Mouse (Mus musculus): ENCODE data around the gene Kat2a. TPM values are rescaled to one million over a fixed set of nuclear protein-coding genes. Genes with fewer than 3 reads are reported as not detected.
A peak's percentile ranks its signal among the peaks of the same experiment; 100 is the strongest.

Kat2a gene
- polyA plus RNA-seq, 1 experiment from 2014 or later: 62.2 TPM

DNA sequence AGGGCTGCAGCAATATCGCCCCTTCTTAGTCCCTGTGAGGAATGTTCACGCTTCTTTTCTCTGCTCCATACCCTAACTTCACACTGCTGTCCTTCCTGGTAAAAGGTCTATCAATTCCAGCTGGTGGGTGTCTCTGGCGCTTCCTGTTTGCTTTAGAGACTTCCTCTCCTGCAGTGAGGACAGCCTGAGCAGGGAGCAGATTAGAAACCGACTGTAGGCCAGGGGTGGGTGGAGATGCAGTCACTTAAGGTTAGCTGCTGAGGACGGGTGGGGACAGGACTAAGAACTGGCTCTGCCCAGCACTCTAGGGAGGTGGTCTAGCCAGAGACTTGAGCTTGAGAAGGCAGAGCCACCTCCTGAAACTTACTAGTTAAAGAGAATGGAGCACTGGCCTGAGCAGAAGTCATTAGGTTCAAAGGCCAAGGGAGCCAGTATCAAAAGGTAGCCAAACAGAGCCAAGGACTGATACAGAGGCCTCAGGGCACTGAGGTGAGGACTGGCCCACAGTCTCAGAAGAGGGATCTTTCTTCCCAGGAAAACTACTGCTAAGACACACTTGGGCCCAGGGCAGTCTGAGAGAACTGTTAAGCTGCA lies 12.8 kb upstream of the Kat2a start:
- H3K4me2 ChIP-seq (ENCODE audit: low read length): no peak overlapping the region
- H3K27me3 ChIP-seq (replicated peaks; ENCODE audit: control insufficient read depth, insufficient read depth, low read length): no peaks in the 10 kb centered on the region
- no peak for ATAC-seq
- H3K4me3 ChIP-seq (ENCODE audit: low read length): no peak overlapping the region
- 61% methylated on average over 5 of the region's 5 CpGs for WGBS
- H3K9me3 ChIP-seq (ENCODE audit: control insufficient read depth, low read length): no peaks in the 10 kb centered on the region
- no peak overlapping the region for H3K9ac ChIP-seq (ENCODE audit: low read depth, low read length)
- peak overlapping the region; percentile 13; the same call in 1 of the 2 replicates for H3K27ac ChIP-seq (ENCODE audit: low read depth, low read length)
- no peaks in the 10 kb centered on the region for H3K36me3 ChIP-seq (ENCODE audit: control insufficient read depth, insufficient read depth, low read length)
- H3K4me1 ChIP-seq (ENCODE audit: control insufficient read depth, insufficient read depth, low read depth, low read length): peaks cover 11% of the 10 kb centered on the region

DNA sequence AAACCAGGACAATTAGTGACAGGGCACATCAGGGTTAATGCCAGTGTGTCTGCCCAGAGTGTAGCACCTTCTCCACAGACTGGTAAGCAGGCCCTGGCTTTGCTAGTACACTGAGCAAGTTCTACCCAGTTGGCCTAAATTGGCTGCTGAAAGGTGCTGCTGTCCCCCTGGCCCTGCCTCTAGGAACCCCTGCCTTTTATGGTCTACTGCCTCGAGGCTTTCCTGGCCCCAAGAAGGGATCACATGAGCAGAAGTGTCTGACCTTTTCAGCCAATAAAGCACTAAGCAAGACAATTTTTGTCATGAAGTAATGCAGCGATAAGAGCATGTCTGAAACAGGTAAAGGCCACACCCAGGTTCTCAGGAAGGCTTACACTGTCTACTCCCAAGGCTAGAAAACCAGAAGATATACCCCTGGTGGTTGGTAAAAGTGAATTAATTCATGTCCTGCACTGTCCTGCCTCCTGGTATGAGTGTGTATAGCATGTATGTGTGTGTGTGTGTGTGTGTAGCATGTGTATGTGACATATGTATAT lies 10.3 kb upstream of the Kat2a start:
- no peaks in the 10 kb centered on the region for H3K9me3 ChIP-seq (ENCODE audit: control insufficient read depth, low read length)
- peaks cover 11% of the 10 kb centered on the region for H3K4me1 ChIP-seq (ENCODE audit: control insufficient read depth, insufficient read depth, low read depth, low read length)
- H3K9ac ChIP-seq (ENCODE audit: low read depth, low read length): no peak overlapping the region
- no peak for ATAC-seq
- no peaks in the 10 kb centered on the region for H3K27me3 ChIP-seq (replicated peaks; ENCODE audit: control insufficient read depth, insufficient read depth, low read length)
- H3K36me3 ChIP-seq (ENCODE audit: control insufficient read depth, insufficient read depth, low read length): peaks cover 13% of the 10 kb centered on the region
- 69% methylated on average over 2 of the region's 2 CpGs for WGBS
- H3K4me2 ChIP-seq (ENCODE audit: low read length): no peak overlapping the region
- H3K27ac ChIP-seq (ENCODE audit: low read depth, low read length): peak overlapping the region; percentile 56
- H3K4me3 ChIP-seq (ENCODE audit: low read length): no peak overlapping the region

DNA sequence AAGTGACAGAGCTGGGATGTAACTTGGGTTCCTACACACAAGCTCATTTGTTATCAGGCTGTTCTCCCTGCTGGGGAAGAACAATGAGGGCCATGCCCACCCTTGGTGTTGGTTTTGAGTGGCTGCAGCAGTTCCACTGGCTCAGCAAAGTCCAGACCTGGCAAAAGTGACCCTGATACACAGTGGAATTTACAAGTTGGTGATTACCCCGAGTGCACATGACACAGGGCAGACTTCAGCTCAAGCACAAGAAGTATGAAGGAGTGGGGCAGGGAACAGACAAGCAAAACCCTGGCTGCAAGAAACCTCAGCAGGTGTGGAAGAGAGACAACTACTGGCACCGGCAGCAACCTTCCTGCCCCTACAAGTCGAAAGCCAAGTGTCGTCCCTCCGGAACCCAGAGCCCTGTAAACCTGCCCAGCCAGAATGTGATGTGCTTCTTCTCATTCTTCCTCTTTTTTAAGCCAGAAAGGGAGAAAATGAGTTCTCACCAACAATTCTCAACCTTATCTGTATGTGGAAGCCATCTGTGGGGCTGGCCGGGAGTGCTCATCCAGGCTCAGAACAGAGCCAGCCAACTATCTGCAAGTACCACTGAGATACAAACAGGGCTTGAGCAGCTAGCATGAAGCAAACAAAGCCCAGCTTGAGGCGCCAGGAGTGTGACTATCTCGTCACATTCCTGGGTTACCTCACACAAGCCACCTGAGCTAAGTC lies 9.7 kb upstream of the Kat2a start:
- WGBS: 57% methylated on average over 8 of the region's 8 CpGs
- Histone ChIP-seq H3K4me2 (ENCODE audit: low read length) (no peak overlapping the region), H3K4me3 (ENCODE audit: low read length) (no peak overlapping the region), H3K9ac (ENCODE audit: low read depth, low read length) (no peak overlapping the region), H3K4me1 (ENCODE audit: control insufficient read depth, insufficient read depth, low read depth, low read length) (peaks cover 11% of the 10 kb centered on the region), H3K27ac (ENCODE audit: low read depth, low read length) (peak overlapping the region; percentile 56), H3K36me3 (ENCODE audit: control insufficient read depth, insufficient read depth, low read length) (peaks cover 18% of the 10 kb centered on the region), H3K27me3 (replicated peaks; ENCODE audit: control insufficient read depth, insufficient read depth, low read length) (no peaks in the 10 kb centered on the region), H3K9me3 (ENCODE audit: control insufficient read depth, low read length) (no peaks in the 10 kb centered on the region)
- ATAC-seq: no peak

DNA sequence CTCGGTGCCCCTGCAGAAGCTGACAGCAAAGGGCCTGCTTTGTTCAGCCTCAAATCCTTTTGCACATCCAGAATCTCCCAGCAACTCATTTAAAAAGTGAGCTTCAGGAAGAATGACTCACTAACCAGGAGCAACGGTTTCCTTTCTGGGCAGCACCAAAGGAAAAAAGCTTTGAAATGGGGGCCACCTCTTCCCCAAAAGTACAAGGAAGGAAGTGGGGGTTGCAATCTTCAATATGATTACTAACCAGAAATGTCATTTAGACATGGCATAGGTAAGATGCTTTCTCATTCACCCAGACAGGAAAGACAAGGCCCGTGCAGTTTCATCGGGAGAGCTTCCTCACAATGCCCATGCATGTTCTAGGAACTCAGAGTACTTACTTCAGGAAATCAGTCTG lies 9.0 kb upstream of the Kat2a start:
- WGBS: 61% methylated on average over 4 of the region's 4 CpGs
- Histone ChIP-seq H3K4me1 (ENCODE audit: control insufficient read depth, insufficient read depth, low read depth, low read length) (peaks cover 11% of the 10 kb centered on the region), H3K27me3 (replicated peaks; ENCODE audit: control insufficient read depth, insufficient read depth, low read length) (no peaks in the 10 kb centered on the region), H3K4me3 (ENCODE audit: low read length) (no peak overlapping the region), H3K36me3 (ENCODE audit: control insufficient read depth, insufficient read depth, low read length) (peaks cover 25% of the 10 kb centered on the region), H3K9ac (ENCODE audit: low read depth, low read length) (no peak overlapping the region), H3K4me2 (ENCODE audit: low read length) (no peak overlapping the region), H3K27ac (ENCODE audit: low read depth, low read length) (peak overlapping the region; percentile 56), H3K9me3 (ENCODE audit: control insufficient read depth, low read length) (no peaks in the 10 kb centered on the region)
- no peak for ATAC-seq

DNA sequence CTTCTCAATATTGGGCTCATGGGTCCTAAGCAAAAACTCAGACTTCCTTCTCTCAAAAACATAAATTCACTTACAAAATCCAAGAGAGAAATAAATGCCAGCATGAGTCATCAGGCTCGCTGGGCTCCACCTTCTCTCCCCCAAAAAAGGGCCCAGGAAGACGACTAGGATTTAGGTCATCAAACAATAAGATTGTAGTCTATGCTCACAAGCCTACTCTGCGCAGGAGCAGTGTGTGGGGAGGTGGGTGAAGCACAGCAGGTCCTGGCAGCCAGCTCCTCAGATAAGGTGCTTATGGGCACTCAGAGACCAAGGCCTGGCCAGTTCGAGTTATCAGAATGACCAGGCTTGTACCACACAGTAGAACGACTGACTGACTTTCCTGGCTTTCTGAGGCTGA lies 8.1 kb upstream of the Kat2a start:
- Histone ChIP-seq H3K27ac (ENCODE audit: low read depth, low read length) (peak overlapping the region; percentile 56), H3K4me1 (ENCODE audit: control insufficient read depth, insufficient read depth, low read depth, low read length) (peaks cover 11% of the 10 kb centered on the region)

DNA sequence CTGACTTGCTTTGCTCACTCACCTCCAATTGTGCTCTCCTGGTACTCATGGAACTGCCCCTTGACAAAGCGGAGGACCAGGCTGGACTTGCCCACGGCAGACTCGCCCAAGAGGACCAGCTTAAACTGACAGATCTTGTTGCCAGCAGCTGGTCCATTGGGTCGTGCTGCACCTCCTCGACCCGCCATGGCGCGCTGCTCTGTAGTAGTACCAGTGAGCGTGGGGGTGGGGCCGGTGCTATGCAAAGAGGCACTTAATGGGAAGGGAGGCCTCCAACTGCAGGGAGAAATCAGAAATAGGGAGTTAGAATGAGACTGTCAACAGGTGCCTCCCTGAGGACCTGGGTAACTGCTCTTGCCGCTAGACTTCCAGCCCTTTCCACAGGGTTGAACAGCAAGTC lies 7.6 kb upstream of the Kat2a start:
- H3K9me3 ChIP-seq (ENCODE audit: control insufficient read depth, low read length): no peaks in the 10 kb centered on the region
- peaks cover 11% of the 10 kb centered on the region for H3K4me1 ChIP-seq (ENCODE audit: control insufficient read depth, insufficient read depth, low read depth, low read length)
- no peak overlapping the region for H3K4me2 ChIP-seq (ENCODE audit: low read length)
- no peak overlapping the region for H3K27ac ChIP-seq (ENCODE audit: low read depth, low read length)
- WGBS: 83% methylated on average over 11 of the region's 11 CpGs
- no peak for ATAC-seq
- no peak overlapping the region for H3K9ac ChIP-seq (ENCODE audit: low read depth, low read length)
- no peak overlapping the region for H3K4me3 ChIP-seq (ENCODE audit: low read length)
- peaks cover 31% of the 10 kb centered on the region for H3K36me3 ChIP-seq (ENCODE audit: control insufficient read depth, insufficient read depth, low read length)
- no peaks in the 10 kb centered on the region for H3K27me3 ChIP-seq (replicated peaks; ENCODE audit: control insufficient read depth, insufficient read depth, low read length)

More for the DNA sequence above, 8.1 kb upstream of the Kat2a start:
- H3K36me3 ChIP-seq (ENCODE audit: control insufficient read depth, insufficient read depth, low read length): peaks cover 31% of the 10 kb centered on the region
- no peaks in the 10 kb centered on the region for H3K27me3 ChIP-seq (replicated peaks; ENCODE audit: control insufficient read depth, insufficient read depth, low read length)
- no peak overlapping the region for H3K4me3 ChIP-seq (ENCODE audit: low read length)
- H3K4me2 ChIP-seq (ENCODE audit: low read length): no peak overlapping the region
- H3K9ac ChIP-seq (ENCODE audit: low read depth, low read length): peak overlapping the region; percentile 32
- 67% methylated on average over 5 of the region's 5 CpGs for WGBS
- ATAC-seq: no peak
- H3K9me3 ChIP-seq (ENCODE audit: control insufficient read depth, low read length): no peaks in the 10 kb centered on the region

DNA sequence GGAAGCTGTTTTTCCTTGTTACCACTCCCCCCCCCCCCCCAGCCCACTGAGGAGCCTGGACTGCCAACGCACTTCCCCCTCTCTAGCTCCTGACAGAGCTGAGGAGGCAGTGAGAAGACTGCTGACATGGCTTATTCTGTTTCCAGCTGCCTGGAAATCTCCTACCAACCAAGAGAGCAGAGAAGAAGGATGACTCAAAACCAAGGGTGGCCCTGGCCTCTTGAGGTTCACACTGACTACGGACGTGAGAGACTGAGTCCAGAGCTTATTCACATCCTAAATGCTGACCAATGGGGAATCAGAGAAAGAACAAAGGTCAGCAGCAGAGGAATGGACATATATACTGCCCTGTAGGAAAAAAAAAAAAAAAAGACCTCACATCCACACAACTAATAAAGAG lies 7.0 kb upstream of the Kat2a start:
- Histone ChIP-seq H3K9ac (ENCODE audit: low read depth, low read length) (no peak overlapping the region), H3K27me3 (replicated peaks; ENCODE audit: control insufficient read depth, insufficient read depth, low read length) (no peaks in the 10 kb centered on the region), H3K36me3 (ENCODE audit: control insufficient read depth, insufficient read depth, low read length) (peaks cover 31% of the 10 kb centered on the region), H3K9me3 (ENCODE audit: control insufficient read depth, low read length) (no peaks in the 10 kb centered on the region), H3K27ac (ENCODE audit: low read depth, low read length) (no peak overlapping the region), H3K4me1 (ENCODE audit: control insufficient read depth, insufficient read depth, low read depth, low read length) (peaks cover 11% of the 10 kb centered on the region), H3K4me2 (ENCODE audit: low read length) (no peak overlapping the region), H3K4me3 (ENCODE audit: low read length) (no peak overlapping the region)
- ATAC-seq: no peak
- WGBS: 53% methylated on average over 3 of the region's 3 CpGs

DNA sequence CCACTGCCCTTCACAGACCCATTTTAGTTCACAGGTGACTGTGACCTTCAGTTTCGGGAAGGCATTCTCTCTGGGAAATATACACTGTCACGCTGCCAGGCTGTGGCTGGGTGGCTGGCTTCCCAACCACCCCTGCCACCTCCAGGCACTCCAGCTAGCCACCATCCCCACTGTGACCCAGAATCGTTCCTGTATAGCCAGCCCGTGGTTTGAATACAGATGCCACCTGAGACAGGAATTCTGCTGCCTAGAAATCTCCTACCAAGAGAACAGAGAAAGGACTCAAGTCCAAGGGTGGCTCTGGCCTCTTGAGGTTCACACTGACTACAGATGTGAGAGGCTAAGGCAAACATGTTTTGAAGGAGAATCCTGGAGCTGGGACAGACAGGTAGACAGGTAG lies 6.6 kb upstream of the Kat2a start:
- 94% methylated on average over 4 of the region's 4 CpGs for WGBS
- H3K9ac ChIP-seq (ENCODE audit: low read depth, low read length): no peak overlapping the region
- no peaks in the 10 kb centered on the region for H3K9me3 ChIP-seq (ENCODE audit: control insufficient read depth, low read length)
- no peaks in the 10 kb centered on the region for H3K27me3 ChIP-seq (replicated peaks; ENCODE audit: control insufficient read depth, insufficient read depth, low read length)
- H3K36me3 ChIP-seq (ENCODE audit: control insufficient read depth, insufficient read depth, low read length): peaks cover 31% of the 10 kb centered on the region
- H3K4me3 ChIP-seq (ENCODE audit: low read length): no peak overlapping the region
- H3K4me1 ChIP-seq (ENCODE audit: control insufficient read depth, insufficient read depth, low read depth, low read length): peaks cover 14% of the 10 kb centered on the region
- no peak overlapping the region for H3K4me2 ChIP-seq (ENCODE audit: low read length)
- ATAC-seq: no peak
- no peak overlapping the region for H3K27ac ChIP-seq (ENCODE audit: low read depth, low read length)

DNA sequence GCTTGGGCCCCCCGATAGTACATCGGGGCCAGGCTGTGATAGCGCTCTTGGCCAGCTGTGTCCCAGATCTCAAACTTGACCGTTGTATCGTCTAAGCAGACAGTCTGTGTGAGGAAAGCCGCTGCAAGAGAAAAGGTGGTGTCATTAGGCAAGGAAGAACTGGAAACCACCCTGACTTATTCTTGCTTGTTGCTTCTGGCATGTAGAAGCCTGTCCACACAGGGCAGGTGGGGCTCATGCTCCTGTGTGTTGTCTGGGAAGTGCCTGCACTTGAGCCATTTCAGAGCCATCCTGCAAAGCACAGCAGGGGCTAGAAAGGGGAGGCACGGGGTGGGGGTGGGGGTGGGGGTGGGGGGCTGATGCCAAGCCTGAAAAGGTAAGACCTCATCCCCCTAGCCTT lies 6.2 kb upstream of the Kat2a start:
- peaks cover 31% of the 10 kb centered on the region for H3K36me3 ChIP-seq (ENCODE audit: control insufficient read depth, insufficient read depth, low read length)

More for the DNA sequence above, 6.2 kb upstream of the Kat2a start:
- no peak for ATAC-seq
- no peak overlapping the region for H3K4me3 ChIP-seq (ENCODE audit: low read length)
- H3K27me3 ChIP-seq (replicated peaks; ENCODE audit: control insufficient read depth, insufficient read depth, low read length): no peaks in the 10 kb centered on the region
- WGBS: 93% methylated on average over 7 of the region's 7 CpGs
- H3K9me3 ChIP-seq (ENCODE audit: control insufficient read depth, low read length): no peaks in the 10 kb centered on the region
- no peak overlapping the region for H3K27ac ChIP-seq (ENCODE audit: low read depth, low read length)
- no peak overlapping the region for H3K4me2 ChIP-seq (ENCODE audit: low read length)
- no peak overlapping the region for H3K9ac ChIP-seq (ENCODE audit: low read depth, low read length)
- H3K4me1 ChIP-seq (ENCODE audit: control insufficient read depth, insufficient read depth, low read depth, low read length): peaks cover 18% of the 10 kb centered on the region
